Mouse (Mus musculus) intestine, postnatal 0 days (tissue): ENCODE measurements around the gene Ankrd44. TPM values are rescaled to one million over a fixed set of nuclear protein-coding genes. Genes with fewer than 3 reads are reported as not detected.

Source experiments
- ATAC-seq: fragments of 200-750 bp; cut with Nextera tagmentation; 2 replicates; pipeline ENCODE4 v1.8.0; 2017; ENCODE audit warnings: mild to moderate bottlenecking, moderate TSS enrichment, moderate library complexity
- H3K27ac ChIP-seq: fragments of 300-500 bp; sonication (generic); 2 replicates; pipeline ENCODE4 v1.5.1; 2014; ENCODE audit warnings: mild to moderate bottlenecking, low read depth, low read length, moderate library complexity
- H3K27me3 ChIP-seq: fragments of 300-500 bp; sonication (generic); replicated peaks from 2 replicates; pipeline ENCODE4 v1.6.1; 2014; ENCODE audit warnings: low read length, mixed read lengths; ENCODE audit not compliant: control insufficient read depth, insufficient read depth
- H3K36me3 ChIP-seq: fragments of 300-500 bp; sonication (generic); 2 replicates; pipeline ENCODE4 v1.6.1; 2014; ENCODE audit warnings: mild to moderate bottlenecking, moderate library complexity; ENCODE audit not compliant: control insufficient read depth, insufficient read depth
- H3K4me1 ChIP-seq: fragments of 300-500 bp; sonication (generic); replicated peaks from 2 replicates; pipeline ENCODE4 v1.6.1; 2014; ENCODE audit warnings: antibody characterized with exemption, low read length, mixed read lengths; ENCODE audit not compliant: control insufficient read depth, insufficient read depth
- H3K4me2 ChIP-seq: fragments of 300-500 bp; sonication (generic); replicated peaks from 2 replicates; pipeline ENCODE4 v1.6.1; 2014; ENCODE audit warnings: low read depth, mild to moderate bottlenecking, moderate library complexity
- H3K4me3 ChIP-seq: fragments of 300-500 bp; sonication (generic); 2 replicates; pipeline ENCODE4 v1.5.1; 2014; ENCODE audit warnings: low read depth, low read length
- H3K9ac ChIP-seq: fragments of 300-500 bp; sonication (generic); 2 replicates; pipeline ENCODE4 v1.6.1; 2014; ENCODE audit warnings: mild to moderate bottlenecking, low read depth, low read length
- H3K9me3 ChIP-seq: fragments of 300-500 bp; sonication (generic); 2 replicates; pipeline ENCODE4 v1.6.1; 2016; ENCODE audit warnings: mixed run types; ENCODE audit not compliant: control insufficient read depth
- CTCF ChIP-seq: sonication (generic); IDR thresholded peaks from 2 replicates; pipeline ENCODE4 v1.5.1; 2016; ENCODE audit warnings: low read depth, mild to moderate bottlenecking, control low read depth, antibody characterized with exemption, moderate library complexity
- WGBS: fragments of 180-500 bp; shearing (Covaris S2); extraction: QIAGEN DNeasy Blood & Tissue Kit; methylation state at CpG from one replicate; pipeline ENCODE4 v1.1.7; 2014; 5-methylcytosine and 5-hydroxymethylcytosine counted together
- polyA plus RNA-seq: library from polyadenylated mRNA; unstranded; fragments of >200 nt; fragmentation: Nextera tagmentation; extraction: Ambion mirVana; gene quantifications from 2 replicates; pipeline ENCODE4 v1.2.1, GENCODE M21; 2015

The Ankrd44 gene
- polyA plus RNA-seq, 1 experiment from 2014 or later: 5.5 TPM

- H3K4me2 ChIP-seq: no peak overlapping the region
- no peaks in the 10 kb centered on the region for H3K27me3 ChIP-seq
- WGBS: 96% methylated on average over 3 of the region's 3 CpGs
- no peak for ATAC-seq
- TF ChIP-seq CTCF: no peak
- no peaks in the 10 kb centered on the region for H3K4me1 ChIP-seq
- H3K36me3 ChIP-seq: no peaks in the 10 kb centered on the region
- no peaks in the 10 kb centered on the region for H3K9me3 ChIP-seq
- no peak overlapping the region for H3K4me3 ChIP-seq
- H3K27ac ChIP-seq: no peak overlapping the region
- H3K9ac ChIP-seq: no peak overlapping the region
These were observed 230.8 kb downstream of the Ankrd44 start for GRCm38 (mm10) chr1:54695396-54695795.

GRCm38 (mm10) chr1:54691824-54692223 is 234.4 kb downstream of the Ankrd44 start:
- Histone ChIP-seq H3K27me3 (no peaks in the 10 kb centered on the region), H3K27ac (no peak overlapping the region), H3K9me3 (no peaks in the 10 kb centered on the region), H3K36me3 (no peaks in the 10 kb centered on the region), H3K9ac (no peak overlapping the region), H3K4me1 (no peaks in the 10 kb centered on the region), H3K4me2 (no peak overlapping the region), H3K4me3 (no peak overlapping the region)
- ATAC-seq: no peak
- no peak for TF ChIP-seq CTCF

GRCm38 (mm10) chr1:54690291-54690965 is 235.8 kb downstream of the Ankrd44 start:
- no peaks in the 10 kb centered on the region for H3K9me3 ChIP-seq
- 59% methylated on average over 13 of the region's 13 CpGs for WGBS
- H3K27ac ChIP-seq: no peak overlapping the region
- TF ChIP-seq CTCF: no peak
- H3K9ac ChIP-seq: no peak overlapping the region
- no peak overlapping the region for H3K4me3 ChIP-seq
- peak overlapping the region; percentile 13; the same call in 1 of the 2 replicates for H3K4me2 ChIP-seq
- H3K27me3 ChIP-seq: no peaks in the 10 kb centered on the region
- H3K4me1 ChIP-seq: no peaks in the 10 kb centered on the region
- ATAC-seq: no peak
- H3K36me3 ChIP-seq: 0 out of 2 replicates have a peak, but pooled peaks cover 4% of the 10 kb centered on the region

GRCm38 (mm10) chr1:54688441-54688840 is 237.7 kb downstream of the Ankrd44 start:
- ATAC-seq: no peak
- H3K9me3 ChIP-seq: no peaks in the 10 kb centered on the region
- 85% methylated on average over 3 of the region's 3 CpGs for WGBS
- H3K4me1 ChIP-seq: no peaks in the 10 kb centered on the region
- no peak overlapping the region for H3K27ac ChIP-seq
- 0 out of 2 replicates have a peak, but pooled peaks cover 4% of the 10 kb centered on the region for H3K36me3 ChIP-seq
- no peak overlapping the region for H3K4me3 ChIP-seq
- no peak overlapping the region for H3K4me2 ChIP-seq
- no peak for TF ChIP-seq CTCF
- no peak overlapping the region for H3K9ac ChIP-seq
- no peaks in the 10 kb centered on the region for H3K27me3 ChIP-seq

GRCm38 (mm10) chr1:54684316-54684715 is 241.9 kb downstream of the Ankrd44 start:
- no peak overlapping the region for H3K9ac ChIP-seq
- no peak for TF ChIP-seq CTCF
- H3K36me3 ChIP-seq: peaks cover 8% of the 10 kb centered on the region; the same call in 1 of the 2 replicates
- H3K4me1 ChIP-seq: no peaks in the 10 kb centered on the region
- H3K4me2 ChIP-seq: no peak overlapping the region
- no peaks in the 10 kb centered on the region for H3K9me3 ChIP-seq
- no peaks in the 10 kb centered on the region for H3K27me3 ChIP-seq
- ATAC-seq: no peak
- 78% methylated on average over 4 of the region's 4 CpGs for WGBS
- no peak overlapping the region for H3K27ac ChIP-seq
- no peak overlapping the region for H3K4me3 ChIP-seq

- ATAC-seq: no peak
- no peak overlapping the region for H3K4me3 ChIP-seq
- H3K9me3 ChIP-seq: no peaks in the 10 kb centered on the region
- H3K4me2 ChIP-seq: no peak overlapping the region
- H3K36me3 ChIP-seq: peaks cover 4% of the 10 kb centered on the region; the same call in 1 of the 2 replicates
- no peak for TF ChIP-seq CTCF
- no peaks in the 10 kb centered on the region for H3K27me3 ChIP-seq
- WGBS: 81% methylated on average over 1 of the region's 1 CpGs
- no peaks in the 10 kb centered on the region for H3K4me1 ChIP-seq
- no peak overlapping the region for H3K9ac ChIP-seq
- H3K27ac ChIP-seq: no peak overlapping the region
These were observed 246.6 kb downstream of the Ankrd44 start for GRCm38 (mm10) chr1:54679556-54679955.
